Mouse (Mus musculus) liver, embryonic 14.5 days (tissue): ENCODE data around the gene Plac9a.
"Not testable (repeated sequence)": the region's sequence is repeated elsewhere in the genome, so short reads cannot be mapped to it uniquely, and the experiment has no call there.

Source experiments
- CTCF ChIP-seq: IDR thresholded peaks from 2 replicates; pipeline ENCODE4 v1.5.1; 2016; ENCODE audit warnings: antibody characterized with exemption, low read depth, control low read depth
- EP300 ChIP-seq: IDR thresholded peaks from 2 replicates; pipeline ENCODE4 v1.6.1; 2016; ENCODE audit warnings: antibody characterized with exemption, low read depth

- TF ChIP-seq CTCF, EP300: not testable (repeated sequence)
Measured at GRCm38 (mm10) chr14:25926814-25927561, 24.1 kb upstream of the Plac9a start.
